Mouse (Mus musculus) T-cell, adult 2 months (primary cell): ENCODE measurements at regions not wholly inside any gene's neighbourhood (a gene's known extent, or its start where the extent isn't known, plus 50 kb on each side); places are given as distances from the start of the nearest gene placed in this dataset.

Experiments
- DNase-seq: peaks from one replicate; pipeline ENCODE4 v3.0.0; 2022; ENCODE audit warnings: low spot score

DNA sequence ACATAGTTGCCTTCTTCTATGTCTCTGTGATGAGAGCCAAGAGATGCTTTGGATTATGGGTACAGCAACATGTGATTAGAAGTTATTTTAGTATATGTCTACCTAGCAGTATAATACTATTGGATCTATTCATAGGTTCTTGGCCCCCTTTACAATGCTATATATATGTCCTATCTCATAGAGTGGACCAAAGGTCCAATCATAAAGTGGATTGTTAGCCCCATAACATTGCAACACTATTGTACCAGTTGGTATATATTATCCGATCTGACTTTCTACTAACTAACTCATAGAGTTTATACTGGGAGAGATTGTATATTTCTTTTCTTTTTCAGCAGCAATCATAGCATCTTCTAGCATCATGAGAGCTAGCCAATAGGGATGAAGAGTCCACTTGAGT is 491.7 kb upstream of the Zeb2 start:
- DNase-seq, result no peak

DNA sequence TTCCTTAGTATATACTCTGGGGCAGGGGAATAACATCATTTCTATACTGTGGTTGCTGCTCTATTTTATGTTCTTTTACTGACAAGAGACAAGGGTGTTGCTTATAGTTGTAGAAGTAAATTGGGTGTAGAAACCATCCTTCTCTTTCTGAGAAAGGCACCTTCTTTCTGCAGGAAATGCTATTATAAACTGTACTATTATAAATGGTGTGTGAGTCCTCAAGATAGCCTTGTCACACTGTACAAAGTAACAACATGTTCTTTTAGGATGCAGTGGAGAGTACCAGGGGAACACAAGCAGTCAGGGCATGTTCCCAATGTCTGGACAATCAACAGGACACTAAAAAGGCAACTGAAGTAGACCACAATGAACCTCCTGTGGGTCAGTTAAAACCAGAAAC is 490.2 kb upstream of the Zeb2 start:
- DNase-seq, result no peak

DNA sequence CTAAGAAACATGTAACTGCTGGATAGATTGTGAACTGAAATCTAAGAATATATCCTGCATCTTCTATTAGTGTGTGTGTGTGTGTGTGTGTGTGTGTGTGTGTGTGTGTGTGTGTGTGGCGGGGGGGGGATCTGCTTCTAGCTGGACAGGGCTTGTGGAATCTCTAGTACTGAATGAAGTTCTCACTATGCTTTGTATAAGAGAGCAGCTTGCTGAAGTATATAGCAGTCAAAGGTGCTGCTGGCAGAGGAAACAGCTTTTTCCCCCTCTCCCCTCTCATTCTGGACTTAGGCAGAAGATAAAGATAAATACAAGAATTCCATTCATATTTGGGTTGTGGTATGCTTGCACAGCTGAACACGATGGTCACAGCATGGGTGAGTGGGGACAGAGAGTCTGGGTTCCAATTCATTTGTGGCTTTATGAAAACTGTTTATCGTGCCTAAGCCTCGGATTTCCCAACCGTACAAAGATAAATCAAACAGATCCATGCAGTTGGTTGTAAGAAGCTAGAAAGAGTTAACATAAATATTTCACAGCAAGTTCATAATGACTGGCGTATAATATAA is 484.2 kb upstream of the Zeb2 start:
- DNase-seq, result no peak

DNA sequence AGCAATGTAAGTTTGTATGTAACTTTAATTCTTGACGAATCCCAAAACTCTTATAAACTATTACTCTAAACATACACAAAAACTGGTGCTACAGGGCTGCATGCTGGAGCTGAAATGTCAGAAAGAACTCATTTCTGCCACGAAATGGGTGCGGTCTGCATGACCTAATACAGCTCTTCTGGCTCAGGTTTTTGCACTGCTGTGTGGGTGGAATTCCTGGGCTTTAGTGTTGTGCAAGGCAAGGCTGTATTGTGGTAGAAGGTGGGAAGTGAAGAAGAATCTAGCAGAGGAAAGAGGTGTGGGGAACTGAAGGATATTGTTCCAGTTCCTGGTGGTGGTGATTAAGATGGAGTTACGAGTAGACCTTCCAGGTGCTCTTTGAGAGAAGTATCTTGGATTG is 476.6 kb upstream of the Zeb2 start:
- no peak for DNase-seq

DNA sequence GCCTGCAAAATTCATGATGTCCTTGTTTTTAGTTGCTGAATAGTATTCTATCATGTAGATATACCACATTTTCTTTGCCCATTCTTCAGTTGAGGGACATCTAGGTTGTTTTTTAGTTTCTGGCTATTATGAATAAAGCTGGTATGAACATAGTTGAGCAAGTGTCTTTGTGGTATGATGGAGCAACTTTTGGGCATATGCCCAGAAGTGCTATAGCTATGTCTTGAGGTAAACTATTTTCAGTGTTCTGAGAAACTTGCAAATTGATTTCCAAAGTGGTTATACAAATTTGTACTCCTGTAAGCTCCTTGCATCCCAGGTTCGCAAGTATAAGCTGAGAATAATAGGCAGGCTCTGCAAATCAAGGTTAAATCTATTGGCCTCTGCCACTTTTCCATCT is 473.8 kb upstream of the Zeb2 start:
- no peak for DNase-seq

DNA sequence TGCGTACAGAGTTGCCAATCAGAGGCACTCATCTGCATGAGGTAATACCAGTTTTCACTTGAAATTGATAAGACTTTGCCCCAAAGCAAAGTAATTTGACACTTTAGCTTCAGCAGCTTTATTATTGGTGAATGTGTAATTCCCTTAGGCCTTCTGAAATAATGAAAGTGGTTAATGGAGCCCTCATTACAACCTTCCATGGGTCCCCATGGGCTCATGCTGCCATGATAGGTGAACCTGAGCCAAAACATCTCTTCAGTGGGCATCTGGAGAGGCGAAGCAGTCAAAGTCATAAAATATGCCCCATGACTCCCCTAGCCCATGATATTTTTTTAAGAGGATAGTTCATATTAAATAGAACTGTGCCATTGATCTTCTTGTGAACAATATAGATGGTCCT is 471.1 kb upstream of the Zeb2 start:
- DNase-seq, result no peak

DNA sequence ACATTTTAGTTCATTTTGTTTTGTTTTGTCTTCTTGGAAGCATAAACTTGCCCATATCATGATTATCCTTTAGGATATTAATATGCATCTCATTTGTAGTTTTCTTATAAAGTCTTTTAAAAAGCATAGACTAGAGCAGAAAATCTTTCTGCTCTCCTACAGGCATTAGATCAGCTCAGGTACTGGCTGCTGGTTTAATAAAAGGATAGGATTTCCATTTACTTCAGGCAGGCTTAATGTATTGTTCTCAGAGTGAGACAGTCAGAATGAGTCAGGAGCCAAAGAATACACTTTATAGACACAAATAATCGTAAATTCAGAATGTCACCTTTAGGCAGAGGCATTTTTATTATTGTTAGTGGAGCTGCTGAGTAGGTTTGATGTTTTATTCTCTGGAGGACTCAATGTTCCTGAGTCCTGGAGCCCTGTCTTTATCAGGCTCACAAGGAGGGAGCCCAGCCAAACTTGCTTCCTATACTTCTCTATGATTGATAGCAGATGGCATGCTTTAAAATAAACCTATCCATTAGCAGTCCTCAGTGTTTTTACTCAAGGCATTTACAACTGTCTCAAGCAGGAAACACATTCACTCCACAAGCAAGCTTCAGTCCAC is 469.5 kb upstream of the Zeb2 start:
- no peak for DNase-seq

DNA sequence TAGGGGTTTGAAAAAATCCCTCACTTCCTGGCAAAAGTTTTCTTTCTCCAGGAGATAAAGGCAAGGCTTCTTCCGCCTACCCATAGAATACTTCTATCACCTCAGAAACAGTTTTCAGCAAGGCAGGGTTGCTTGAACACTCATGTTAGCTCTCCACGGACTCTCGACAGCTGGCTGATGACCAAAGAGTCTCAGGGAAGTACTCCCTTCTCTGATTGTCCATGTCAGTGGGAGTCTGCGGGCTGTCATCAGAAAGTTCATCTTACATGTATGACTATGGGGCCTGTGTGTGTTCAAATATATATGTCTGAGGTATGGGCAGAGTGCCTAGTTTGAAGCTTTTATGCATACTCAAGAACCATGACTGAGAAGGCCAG is 464.3 kb upstream of the Zeb2 start:
- DNase-seq, result no peak

DNA sequence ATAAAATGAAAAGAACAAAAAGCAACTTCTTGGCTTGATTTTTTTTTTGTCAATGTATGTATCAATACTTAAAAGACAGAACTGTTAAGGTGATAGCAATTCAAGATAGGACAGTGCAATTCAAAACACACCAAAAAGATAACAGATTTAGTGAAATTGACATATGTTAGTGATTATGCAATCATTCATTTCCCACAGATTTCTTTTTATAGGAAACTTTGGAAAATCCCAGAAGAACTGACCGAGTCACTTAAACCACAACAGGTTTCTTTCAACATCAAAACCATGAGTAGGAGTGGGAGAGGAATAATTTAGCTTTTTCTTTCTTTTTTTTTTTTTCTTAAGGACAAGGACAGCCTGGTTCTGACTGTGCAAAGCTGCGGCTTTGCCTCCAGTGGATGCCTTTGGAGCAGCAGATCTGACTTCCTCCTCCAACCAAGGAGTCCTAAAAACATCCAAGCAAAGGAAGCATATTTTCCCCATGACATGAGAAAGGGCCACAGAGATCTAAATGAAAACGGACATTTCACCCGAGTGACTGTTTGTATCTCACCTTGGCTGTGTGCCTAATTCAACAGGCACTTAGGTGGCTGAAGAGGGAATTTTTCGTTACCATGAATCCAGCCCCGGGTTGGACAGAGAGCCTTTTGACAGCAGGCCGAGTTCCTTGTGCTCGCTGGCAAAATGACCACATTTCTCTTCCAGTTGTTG is 463.8 kb upstream of the Zeb2 start:
- DNase-seq, result no peak

DNA sequence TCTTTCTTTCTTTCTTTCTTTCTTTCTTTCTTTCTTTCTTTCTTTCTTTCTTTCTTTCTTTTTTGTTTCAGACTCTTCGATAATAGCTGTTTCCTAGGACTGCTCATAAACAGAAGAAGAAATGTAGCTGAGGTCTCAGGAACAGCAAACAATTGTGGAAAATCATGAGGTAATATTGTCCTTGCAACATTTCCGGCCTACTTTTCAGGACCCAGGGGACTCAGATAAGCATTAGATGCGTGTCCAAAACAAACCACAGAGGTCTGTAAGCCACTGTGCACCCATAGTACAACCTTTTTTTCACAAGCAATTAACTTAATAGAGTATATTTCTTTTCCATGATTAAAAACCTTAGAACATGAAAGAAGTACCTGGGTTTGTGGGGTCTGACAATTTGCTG is 455.7 kb upstream of the Zeb2 start:
- no peak for DNase-seq

DNA sequence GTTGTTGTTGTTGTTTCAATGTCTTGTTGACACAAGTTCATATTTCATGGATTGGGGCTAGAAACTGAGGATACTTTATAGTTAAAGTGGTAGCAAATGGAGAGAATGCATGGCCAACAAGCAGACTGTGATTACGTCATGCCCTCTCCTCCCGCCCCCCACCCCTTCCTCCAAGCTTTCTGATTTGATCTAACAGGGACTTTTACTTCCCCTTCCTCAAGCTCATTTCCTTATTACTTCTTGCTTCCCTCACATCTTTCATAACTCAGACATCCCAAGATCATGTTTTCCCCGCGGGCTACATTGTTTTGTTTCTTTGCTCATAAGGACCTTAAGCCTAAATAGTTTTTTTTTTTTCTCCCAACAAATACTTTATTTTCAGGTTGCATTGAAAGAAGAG is 437.5 kb upstream of the Zeb2 start:
- DNase-seq, result no peak

DNA sequence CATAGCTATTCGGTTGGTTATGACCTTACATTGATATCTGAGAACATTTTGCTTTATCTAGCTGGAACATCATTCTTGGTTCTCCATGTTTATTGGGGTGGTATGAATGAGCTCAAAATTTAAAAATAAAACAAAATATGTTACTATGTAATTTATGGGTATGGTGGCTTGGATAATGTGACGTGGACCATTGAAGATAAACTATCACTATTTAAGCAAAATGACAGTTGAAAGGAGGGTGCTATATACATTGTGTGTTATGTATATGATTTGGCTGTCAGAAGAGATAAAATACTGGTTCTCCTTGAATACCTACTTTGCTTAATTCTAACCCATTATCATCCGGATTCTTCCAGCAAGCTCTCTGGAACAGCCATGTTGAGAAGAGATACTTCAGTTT is 424.2 kb upstream of the Zeb2 start:
- no peak for DNase-seq

DNA sequence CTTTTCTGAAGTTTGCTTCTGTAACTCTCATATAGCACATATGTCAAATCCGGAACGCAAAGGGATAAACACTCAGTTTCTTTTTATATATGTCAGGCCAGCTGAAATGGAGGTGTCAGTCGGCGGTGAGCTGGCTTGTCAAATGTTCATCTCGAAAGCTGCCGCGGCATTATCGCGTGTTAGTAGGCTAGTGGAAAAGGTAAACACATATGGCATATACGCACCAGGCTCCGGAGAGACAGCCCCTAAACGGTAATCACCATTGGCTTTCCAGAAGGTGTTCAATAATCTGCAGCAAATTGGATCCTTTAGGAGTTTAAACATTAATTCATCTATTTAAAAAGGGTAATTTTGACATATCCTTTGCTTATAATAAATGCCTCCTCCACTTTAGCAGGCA is 421.8 kb upstream of the Zeb2 start:
- no peak for DNase-seq

DNA sequence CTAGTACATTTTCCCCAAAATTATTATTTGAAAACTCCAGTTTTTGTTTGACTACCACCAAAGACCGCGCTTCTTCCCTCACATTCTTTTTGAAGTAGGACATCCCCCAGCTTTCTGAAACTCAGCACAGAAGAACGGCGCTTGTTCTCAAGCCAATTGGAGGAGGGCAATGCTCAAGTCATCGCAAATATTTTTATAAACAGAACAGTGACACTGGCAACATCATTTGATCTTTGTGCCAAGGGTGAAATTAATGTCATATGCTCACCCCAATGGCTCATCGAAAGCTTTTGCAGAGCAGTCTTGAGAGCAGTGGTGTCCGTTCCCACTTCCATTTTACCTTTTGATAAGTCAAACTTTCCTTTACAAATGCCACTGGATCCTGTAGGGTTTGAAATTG is 420.5 kb upstream of the Zeb2 start:
- DNase-seq, result no peak

DNA sequence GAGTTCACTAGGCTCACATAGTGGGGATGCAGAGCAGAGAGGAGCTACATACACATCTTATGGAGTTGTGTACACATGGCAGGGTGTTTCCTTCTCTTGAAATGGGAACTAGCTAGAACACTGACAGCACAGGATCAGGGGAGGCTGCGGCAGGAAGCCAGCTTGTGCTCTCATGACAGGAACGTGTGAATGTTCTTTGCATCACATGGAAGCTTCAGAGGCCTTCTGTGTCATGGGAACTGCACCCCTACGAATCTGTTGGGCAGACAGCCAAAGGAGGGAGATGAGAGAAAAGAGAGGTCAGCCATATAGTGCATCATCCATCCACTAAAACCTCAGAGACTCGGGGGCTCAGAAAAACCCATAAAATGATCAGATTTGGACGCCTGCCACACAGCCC is 417.6 kb upstream of the Zeb2 start:
- DNase-seq, result no peak

DNA sequence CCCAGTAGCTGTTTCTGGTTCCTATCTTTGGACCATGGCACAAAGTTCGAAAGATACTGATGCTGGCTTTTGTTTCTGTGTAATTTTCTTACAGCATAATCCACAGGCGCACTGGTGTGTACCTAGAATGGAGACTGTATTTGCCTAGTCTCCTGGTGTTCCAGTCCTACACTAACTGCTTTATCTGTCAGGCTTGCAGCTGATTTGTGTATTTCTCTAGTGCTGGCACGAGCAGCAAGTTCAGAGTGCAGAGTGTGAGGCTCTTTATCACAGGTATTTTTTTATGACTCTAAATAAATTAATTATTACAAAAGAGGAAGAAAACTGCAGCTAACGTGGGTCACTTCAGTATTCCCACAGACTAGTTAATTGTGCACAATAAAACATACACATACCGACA is 405.1 kb upstream of the Zeb2 start:
- no peak for DNase-seq

DNA sequence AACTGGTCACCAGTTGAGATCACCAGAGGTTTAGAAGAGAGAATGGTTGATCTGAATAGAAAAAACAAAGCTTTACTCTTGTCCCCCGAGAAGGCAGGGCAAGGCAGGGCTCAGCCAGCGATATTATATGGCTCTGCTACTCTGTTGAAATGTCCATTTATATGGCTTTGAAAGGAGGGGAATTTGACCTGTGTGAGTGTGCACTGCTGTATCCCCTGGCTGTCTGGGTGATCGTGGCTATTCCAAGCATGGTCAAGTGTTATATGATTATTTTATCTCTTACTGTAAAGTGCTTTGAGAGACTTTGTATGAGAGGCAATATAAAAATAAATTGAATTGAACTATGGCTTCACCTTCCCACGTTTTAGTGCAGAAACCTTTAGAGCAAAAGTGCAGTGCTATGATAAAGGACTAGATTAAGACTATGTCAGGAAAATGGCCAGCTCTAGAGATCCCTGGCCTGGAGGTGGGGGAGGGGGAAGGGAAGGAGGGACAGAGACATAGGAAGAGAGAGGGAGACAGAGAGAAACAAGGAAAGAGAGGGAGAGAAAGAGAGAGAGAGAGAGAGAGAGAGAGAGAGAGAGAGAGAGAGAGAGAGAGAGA is 402.5 kb upstream of the Zeb2 start:
- DNase-seq, result no peak

DNA sequence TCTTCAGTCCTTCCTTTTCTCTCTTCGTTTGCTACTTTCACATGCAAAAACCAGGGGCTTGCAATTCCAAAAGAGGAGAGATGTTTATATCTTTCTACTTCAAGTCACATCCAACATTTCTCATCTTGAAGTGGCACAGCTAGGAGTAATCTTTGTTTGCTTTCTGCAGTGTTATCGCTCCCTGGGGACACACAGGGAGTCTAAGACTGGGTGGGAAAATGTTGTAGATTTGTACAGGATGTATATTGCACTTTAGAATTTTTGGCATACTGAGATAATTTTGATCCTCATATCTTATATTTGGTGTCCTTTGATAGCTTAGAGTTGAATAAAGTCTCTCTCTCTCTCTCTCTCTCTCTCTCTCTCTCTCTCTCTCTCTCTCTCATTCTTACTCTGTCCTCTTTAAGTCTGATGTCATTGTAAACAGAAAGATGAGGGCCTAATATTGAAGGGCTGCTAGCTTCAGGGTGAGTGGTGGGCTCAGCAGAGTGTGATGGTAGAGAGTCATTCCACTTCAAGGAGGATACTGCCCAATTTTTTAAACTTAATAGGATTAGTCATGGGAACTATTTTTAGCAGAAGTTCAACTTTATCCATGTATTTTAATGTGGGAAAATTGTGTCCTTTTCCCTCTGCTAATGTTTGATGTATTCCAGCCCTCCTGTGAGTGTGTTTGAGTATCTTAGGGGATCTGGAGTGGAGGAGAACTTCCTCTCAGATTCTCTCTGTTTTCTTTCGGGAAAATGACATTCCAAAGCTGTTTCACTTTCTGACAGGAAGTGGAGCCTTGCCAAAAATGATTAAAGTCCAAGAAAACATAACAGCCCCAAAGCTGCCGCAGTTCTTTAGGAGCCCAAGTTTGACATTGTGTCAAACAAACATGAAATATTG is 397.3 kb upstream of the Zeb2 start:
- DNase-seq, result no peak

DNA sequence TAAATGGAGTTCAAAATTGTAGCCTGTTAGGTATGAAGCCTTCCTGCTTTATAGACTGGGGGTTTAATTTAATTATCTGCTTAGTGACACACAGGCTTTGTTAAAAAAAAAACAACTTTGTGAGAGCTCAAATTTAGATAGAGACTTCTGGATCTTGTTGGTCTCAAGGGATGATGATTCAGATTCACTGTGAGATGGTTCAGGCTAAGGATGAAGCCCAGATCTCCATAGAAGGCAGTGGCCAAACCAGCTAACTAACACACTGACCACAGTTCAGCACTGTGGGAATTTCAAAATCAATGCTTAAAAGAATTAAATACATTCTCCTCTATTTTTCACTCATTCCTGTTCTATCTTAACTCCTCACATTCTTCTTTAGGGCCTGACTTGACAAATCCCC is 395.7 kb upstream of the Zeb2 start:
- DNase-seq, result no peak

DNA sequence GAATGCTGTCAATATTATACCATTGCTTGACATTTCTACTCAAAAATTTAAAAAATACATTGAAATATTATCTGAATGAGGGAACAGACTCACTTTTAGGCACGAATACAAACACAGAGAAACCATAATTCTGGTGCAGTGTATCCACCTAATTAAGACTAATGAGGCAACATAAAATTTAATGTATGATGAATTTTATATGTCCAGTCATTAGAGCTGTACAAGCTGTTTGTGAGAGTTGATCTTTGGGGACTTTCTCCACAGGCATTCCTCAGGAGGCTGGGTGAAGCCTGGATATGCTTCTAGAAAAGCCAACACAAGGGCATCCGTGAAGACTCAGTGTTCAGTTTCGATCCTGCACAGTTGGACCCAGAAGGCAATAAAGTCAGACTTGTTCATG is 394.6 kb upstream of the Zeb2 start:
- no peak for DNase-seq

DNA sequence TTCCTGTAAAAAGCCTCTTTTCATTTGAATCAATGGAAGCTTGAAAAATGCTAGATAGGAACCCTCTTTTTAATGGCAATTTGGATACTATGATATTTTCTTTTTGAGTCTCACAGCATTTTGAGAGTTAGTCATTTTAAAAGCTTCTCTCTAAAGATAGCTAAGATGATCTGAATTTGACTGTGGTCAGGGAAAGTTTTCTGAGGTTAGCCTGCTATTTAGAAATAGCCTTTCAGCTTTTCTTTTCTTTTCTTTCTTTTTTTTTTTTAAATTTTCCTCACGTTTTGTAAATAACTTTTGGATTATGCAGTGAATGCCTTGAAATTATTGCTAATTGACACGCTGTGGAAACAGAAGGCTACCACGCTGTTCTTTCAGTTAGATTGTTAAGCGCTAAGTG is 387.3 kb upstream of the Zeb2 start:
- DNase-seq, result no peak

DNA sequence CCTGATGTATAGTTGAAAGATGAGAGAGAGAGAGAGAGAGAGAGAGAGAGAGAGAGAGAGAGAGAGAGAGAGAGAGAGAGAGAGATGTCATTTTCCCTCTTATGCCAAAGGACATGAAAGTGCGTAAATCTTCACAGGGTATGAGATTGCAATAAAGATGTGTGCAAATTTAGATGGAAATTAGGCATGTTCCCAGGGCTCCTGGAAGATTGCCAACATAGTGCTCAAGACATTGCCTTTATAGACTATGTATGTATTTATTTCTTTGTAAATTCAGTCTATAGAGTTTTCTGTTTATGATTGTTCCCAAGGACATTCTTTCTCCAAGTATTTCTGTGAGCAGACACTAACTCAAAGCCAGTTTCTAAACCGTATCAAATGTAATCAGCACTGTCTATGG is 376.5 kb upstream of the Zeb2 start:
- DNase-seq, result no peak

DNA sequence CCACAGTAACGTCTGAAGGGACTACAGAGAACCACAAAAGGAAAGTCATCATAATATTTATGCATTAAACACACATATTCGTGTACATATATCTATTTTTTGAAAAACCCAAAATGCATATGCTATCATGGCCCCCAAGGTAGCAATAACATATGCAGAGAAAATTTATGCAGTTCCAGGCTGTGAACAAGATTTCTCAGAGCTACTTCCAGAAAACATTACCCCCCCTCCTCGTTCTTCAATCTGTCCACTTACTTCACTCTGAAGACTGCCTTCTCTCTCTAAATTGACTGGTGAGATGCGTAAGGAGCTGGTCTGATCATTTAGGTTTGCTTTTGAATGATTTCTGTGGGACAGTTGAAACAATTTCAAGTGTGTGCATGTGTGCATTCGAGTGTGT is 369.3 kb upstream of the Zeb2 start:
- no peak for DNase-seq
